Mouse (Mus musculus) C2C12 (cell line): Measurements from ENCODE around the gene Tpst2.

Experiments
- CEBPB ChIP-seq: IDR thresholded peaks from one replicate; pipeline ENCODE4 v1.6.1; 2011; ENCODE audit warnings: low read depth, mild to moderate bottlenecking, control low read depth, moderate library complexity
- CTCF ChIP-seq: IDR thresholded peaks from one replicate; pipeline ENCODE4 v1.5.1; 2011; ENCODE audit not compliant: control insufficient read depth, insufficient read depth, insufficient read length
- FOSL1 ChIP-seq: IDR thresholded peaks from one replicate; pipeline ENCODE4 v1.8.0; 2011; ENCODE audit warnings: mild to moderate bottlenecking, low read length; ENCODE audit not compliant: poor library complexity, insufficient read depth, severe bottlenecking
- MAX ChIP-seq: IDR thresholded peaks from one replicate; pipeline ENCODE4 v1.6.1; 2011; ENCODE audit warnings: mild to moderate bottlenecking, control low read depth
- MYOD1 ChIP-seq: IDR thresholded peaks from one replicate; pipeline ENCODE4 v1.6.1; 2011; ENCODE audit warnings: low read depth; ENCODE audit not compliant: control insufficient read depth, insufficient read length
- MYOG ChIP-seq: IDR thresholded peaks from one replicate; pipeline ENCODE4 v1.6.1; 2011; ENCODE audit not compliant: control insufficient read depth, insufficient read length; ENCODE audit errors: extremely low read depth
- USF1 ChIP-seq: IDR thresholded peaks from one replicate; pipeline ENCODE4 v1.6.1; 2011; ENCODE audit warnings: low read depth, mild to moderate bottlenecking, control low read depth, moderate library complexity

DNA sequence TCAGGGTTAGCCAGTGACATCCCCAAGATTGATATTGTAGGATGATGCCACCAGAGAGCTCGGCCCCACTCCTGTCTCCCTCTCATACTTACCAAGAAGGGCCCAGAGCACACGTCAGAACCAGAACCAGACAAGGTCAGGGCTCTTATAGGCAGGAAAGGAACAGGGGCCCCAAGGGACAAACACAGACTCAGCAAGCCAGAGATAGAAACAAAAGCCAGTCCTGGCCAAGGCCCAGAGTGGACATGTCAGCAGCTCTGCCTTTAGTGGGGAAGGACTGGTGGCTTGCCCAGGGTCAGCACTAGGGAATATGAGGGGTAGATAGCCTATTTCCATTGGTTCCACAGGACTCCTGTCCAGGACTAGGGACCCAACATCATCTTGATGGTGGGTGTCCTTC is 24.1 kb upstream of the Tpst2 start, which contains the start of gene Cryba4:
- TF ChIP-seq FOSL1, result no peak
- no peak for TF ChIP-seq CTCF
- no peak for TF ChIP-seq CEBPB
- no peak for TF ChIP-seq MAX
- TF ChIP-seq MYOG, result no peak
- no peak for TF ChIP-seq USF1
- TF ChIP-seq MYOD1, result no peak
